Comparison of ENCODE assay signal across 8 mouse cellular contexts in the genomic region with DNA sequence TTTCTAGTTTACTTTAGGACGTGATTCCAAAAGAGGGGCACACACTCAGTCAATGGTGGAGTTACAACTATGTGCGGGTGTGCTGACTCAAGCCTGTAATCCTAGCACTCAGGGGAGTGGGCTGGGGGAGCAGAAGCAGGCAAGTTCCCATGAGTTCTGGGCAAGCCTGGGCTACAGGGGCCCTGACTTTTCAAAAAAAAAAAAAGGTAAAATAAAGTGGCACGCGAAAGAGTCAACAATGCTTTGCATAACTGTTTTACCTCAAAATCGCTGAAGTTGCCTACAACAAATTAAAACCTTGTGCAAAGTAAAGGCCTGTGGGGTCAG. TPM values are rescaled to one million over a fixed set of nuclear protein-coding genes. Genes with fewer than 3 reads are reported as not detected.
DNase-seq lines count a peak whose midpoint lies in the region; ATAC-seq and TF ChIP-seq lines count a peak whose summit lies in the region.

No protein-coding gene starts in this region.

- no peaks in the 10 kb centered on the region; the same call in 1 of the 2 replicates for H3K4me1 ChIP-seq in testis, adult 2 months (ENCODE audit: control insufficient read depth, insufficient read depth, low read length)
- peaks cover 9% of the 10 kb centered on the region for H3K4me1 ChIP-seq in limb, embryonic 15.5 days
- H3K4me1 ChIP-seq in stomach, postnatal 0 days (replicated peaks; ENCODE audit: control insufficient read depth, insufficient read depth): 0 out of 2 replicates have a peak, but pooled peaks cover 2% of the 10 kb centered on the region

- TF ChIP-seq POLR2A in testis, adult 2 months (IDR thresholded peaks at IDR 0.05; ENCODE audit: control insufficient read depth, low read depth, low read length): no peak

- 6% methylated on average over 5 of the region's 5 CpGs for WGBS in limb, embryonic 15.5 days
- 7% methylated on average over 5 of the region's 5 CpGs for WGBS in stomach, postnatal 0 days

- DNase-seq in cerebellum, adult 9-10 months: peak; percentile 72
- no peak for DNase-seq in cerebellum, adult 8-10 months
- DNase-seq in testis, postnatal 14 days (ENCODE audit: low spot score): no peak
- peak; percentile 17 for DNase-seq in stomach, postnatal 0 days (ENCODE audit: low spot score)
- no peak for DNase-seq in thymus, postnatal 4 days
- no peak for DNase-seq in spleen, postnatal 4 days (ENCODE audit: low spot score in 2 of 2)

- TF ChIP-seq CTCF in testis, adult 2 months (IDR thresholded peaks at IDR 0.05; ENCODE audit: control insufficient read depth, insufficient read depth, insufficient replicate concordance, low read depth, low read length): no peak
- TF ChIP-seq CTCF in stomach, postnatal 0 days (IDR thresholded peaks at IDR 0.05; ENCODE audit: low read depth): no peak

- no peaks in the 10 kb centered on the region for H3K9me3 ChIP-seq in limb, embryonic 15.5 days
- H3K9me3 ChIP-seq in stomach, postnatal 0 days (ENCODE audit: control insufficient read depth, low read length): no peaks in the 10 kb centered on the region

- peak overlapping the region; percentile 96 for H3K27ac ChIP-seq in testis, adult 2 months (ENCODE audit: control insufficient read depth, insufficient read depth, low read depth, low read length)
- peak overlapping the region; percentile 97 for H3K27ac ChIP-seq in limb, embryonic 15.5 days
- peak overlapping the region; percentile 99 for H3K27ac ChIP-seq in stomach, postnatal 0 days (replicated peaks)

- H3K4me3 ChIP-seq in testis, adult 2 months (ENCODE audit: control insufficient read depth, low read depth, low read length): peak overlapping the region; percentile 93
- peak overlapping the region; percentile 90 for H3K4me3 ChIP-seq in limb, embryonic 15.5 days
- peak overlapping the region; percentile 94 for H3K4me3 ChIP-seq in stomach, postnatal 0 days (ENCODE audit: low read depth, low read length)

- H3K27me3 ChIP-seq in testis, adult 2 months (ENCODE audit: control insufficient read depth, insufficient read depth, low read length): no peaks in the 10 kb centered on the region
- no peaks in the 10 kb centered on the region for H3K27me3 ChIP-seq in limb, embryonic 15.5 days
- no peaks in the 10 kb centered on the region for H3K27me3 ChIP-seq in stomach, postnatal 0 days (ENCODE audit: control insufficient read depth, insufficient read depth, low read length)

- TF ChIP-seq EP300 in stomach, postnatal 0 days (optimal IDR thresholded peaks at IDR 0.05): no peak

- ATAC-seq in limb, embryonic 15.5 days (ENCODE audit: insufficient number of reproducible peaks, low FRiP score, low TSS enrichment, low read depth): no peak
- no peak for ATAC-seq in stomach, postnatal 0 days (ENCODE audit: low FRiP score, low TSS enrichment)

- H3K36me3 ChIP-seq in testis, adult 2 months (ENCODE audit: control insufficient read depth, insufficient read depth, low read length): no peaks in the 10 kb centered on the region
- no peaks in the 10 kb centered on the region for H3K36me3 ChIP-seq in limb, embryonic 15.5 days
- H3K36me3 ChIP-seq in stomach, postnatal 0 days (ENCODE audit: control insufficient read depth, insufficient read depth, low read length): no peaks in the 10 kb centered on the region

- peak overlapping the region; percentile 98 for H3K9ac ChIP-seq in limb, embryonic 15.5 days
- H3K9ac ChIP-seq in stomach, postnatal 0 days (ENCODE audit: low read length): peak overlapping the region; percentile 96

- H3K4me2 ChIP-seq in limb, embryonic 15.5 days: peak overlapping the region; percentile 68
- H3K4me2 ChIP-seq in stomach, postnatal 0 days (replicated peaks; ENCODE audit: low read depth): peak overlapping the region; percentile 58

RNA-seq across cellular contexts. Expression of a gene that starts 0.4 kb away (rescaled TPM):
- polyA plus RNA-seq in testis, adult 2 months (2012; rRNA removed): 1.3 and 1.5 TPM in 2 replicates
- 11.1 and 12.5 TPM in 2 replicates for polyA plus RNA-seq in limb, embryonic 15.5 days (2015; fragmentation: Nextera tagmentation; extraction: Ambion mirVana)
- polyA plus RNA-seq in stomach, postnatal 0 days (2015; fragmentation: Nextera tagmentation; extraction: Ambion mirVana): 4.1 TPM in 2 replicates

RNA-seq across cellular contexts. Expression of a gene that starts 0.7 kb away (rescaled TPM):
- polyA plus RNA-seq in testis, adult 2 months (2012; rRNA removed): 7.1 TPM in 2 replicates
- 62.7 and 67.2 TPM in 2 replicates for polyA plus RNA-seq in limb, embryonic 15.5 days (2015; fragmentation: Nextera tagmentation; extraction: Ambion mirVana)
- polyA plus RNA-seq in stomach, postnatal 0 days (2015; fragmentation: Nextera tagmentation; extraction: Ambion mirVana): 48.8 and 49.4 TPM in 2 replicates

RNA-seq across cellular contexts. Expression of a gene that starts 45.4 kb away (rescaled TPM):
- not detected in 2 replicates for polyA plus RNA-seq in testis, adult 2 months (2012; rRNA removed)
- 171 and 203 TPM in 2 replicates for polyA plus RNA-seq in limb, embryonic 15.5 days (2015; fragmentation: Nextera tagmentation; extraction: Ambion mirVana)
- 793 and 847 TPM in 2 replicates for polyA plus RNA-seq in stomach, postnatal 0 days (2015; fragmentation: Nextera tagmentation; extraction: Ambion mirVana)

Comparison
In these comparisons a context has a peak if more than half of its experiments do, and no peak if none do; other contexts are left out.
1. DNase-seq: peak in cerebellum, adult 9-10 months (single experiment) and stomach, postnatal 0 days (single experiment); none in cerebellum, adult 8-10 months (single experiment), testis, postnatal 14 days (single experiment), thymus, postnatal 4 days (single experiment) and spleen, postnatal 4 days (0 of 2).
2. RNA of a gene that starts 45.4 kb away (polyA plus RNA-seq): 793 to 847 TPM in stomach, postnatal 0 days and 171 to 203 TPM in limb, embryonic 15.5 days; not detected in testis, adult 2 months; every median in the first group is over 100 times any median in the second.
3. Peak in every context shown above with its lines, with median percentiles within 50 percentile points of each other: H3K27ac ChIP-seq and H3K4me3 ChIP-seq.